Mouse (Mus musculus) monocyte, adult 5-6 weeks (primary cell): ENCODE data around the gene Ptgs1. TPM values are rescaled to one million over a fixed set of nuclear protein-coding genes. Genes with fewer than 3 reads are reported as not detected.

Experiments
- ATAC-seq: fragments of 153-309, 156-312 bp; replicated peaks from 2 replicates; pipeline ENCODE4 v1.8.0; 2017; ENCODE audit warnings: mild to moderate bottlenecking; ENCODE audit not compliant: low TSS enrichment, insufficient number of reproducible peaks, severe bottlenecking, poor library complexity, low FRiP score
- total RNA-seq: library from RNA; stranded (forward); fragments of 200-1000, 200-491, 200-594 nt; gene quantifications from 3 replicates; pipeline ENCODE4 v1.2.3, GENCODE M21; 2017

Ptgs1 gene
- total RNA-seq, 1 experiment from 2014 or later: 1.8 TPM

GRCm38 (mm10) chr2:36238951-36239350 lies 8.7 kb downstream of the Ptgs1 start:
- no peak for ATAC-seq

GRCm38 (mm10) chr2:36242514-36242913 lies 12.3 kb downstream of the Ptgs1 start:
- ATAC-seq: no peak

- no peak for ATAC-seq
Observed at GRCm38 (mm10) chr2:36243296-36243891, 13.2 kb downstream of the Ptgs1 start.

- no peak for ATAC-seq
Observed at GRCm38 (mm10) chr2:36243892-36244309, 13.7 kb downstream of the Ptgs1 start.

GRCm38 (mm10) chr2:36244705-36245104 lies 14.5 kb downstream of the Ptgs1 start:
- no peak for ATAC-seq

- no peak for ATAC-seq
Observed at GRCm38 (mm10) chr2:36247964-36248363, 17.7 kb downstream of the Ptgs1 start.

- no peak for ATAC-seq
Observed at GRCm38 (mm10) chr2:36251156-36251555, 20.9 kb downstream of the Ptgs1 start.

- ATAC-seq: no peak
Observed at GRCm38 (mm10) chr2:36252505-36252904, 22.3 kb downstream of the Ptgs1 start.

GRCm38 (mm10) chr2:36254445-36254844 lies 24.2 kb downstream of the Ptgs1 start:
- no peak for ATAC-seq

- no peak for ATAC-seq
Observed at GRCm38 (mm10) chr2:36256931-36257330, 26.7 kb downstream of the Ptgs1 start.

GRCm38 (mm10) chr2:36259382-36259781 lies 29.2 kb downstream of the Ptgs1 start:
- ATAC-seq: no peak

GRCm38 (mm10) chr2:36259798-36260540 lies 29.7 kb downstream of the Ptgs1 start:
- no peak for ATAC-seq

- no peak for ATAC-seq
Observed at GRCm38 (mm10) chr2:36262025-36262424, 31.8 kb downstream of the Ptgs1 start.

GRCm38 (mm10) chr2:36269458-36269857 lies 39.2 kb downstream of the Ptgs1 start:
- ATAC-seq: no peak

GRCm38 (mm10) chr2:36270186-36270585 lies 40.0 kb downstream of the Ptgs1 start:
- no peak for ATAC-seq

- ATAC-seq: no peak
Observed at GRCm38 (mm10) chr2:36271085-36271484, 40.9 kb downstream of the Ptgs1 start.

- peak; percentile 60 for ATAC-seq
Observed at GRCm38 (mm10) chr2:36272288-36272950, 42.2 kb downstream of the Ptgs1 start.

- ATAC-seq: peak; percentile 49; the same call in 1 of the 2 replicates
Observed at GRCm38 (mm10) chr2:36276454-36276853, 46.2 kb downstream of the Ptgs1 start.

GRCm38 (mm10) chr2:36278760-36279159 lies 48.5 kb downstream of the Ptgs1 start:
- no peak for ATAC-seq

- no peak for ATAC-seq
Observed at GRCm38 (mm10) chr2:36281138-36281537, 50.9 kb downstream of the Ptgs1 start.
